Mouse (Mus musculus) heart, embryonic 12.5 days (tissue): ENCODE data around the gene S100a5. TPM values are rescaled to one million over a fixed set of nuclear protein-coding genes. Genes with fewer than 3 reads are reported as not detected.

Source experiments
- ATAC-seq: fragments of 200-750 bp; cut with Nextera tagmentation; 2 replicates; pipeline ENCODE4 v1.8.0; 2017; ENCODE audit warnings: moderate TSS enrichment, moderate library complexity; ENCODE audit not compliant: insufficient number of reproducible peaks, low FRiP score
- H3K27ac ChIP-seq: fragments of 300-500 bp; sonication (generic); 2 replicates; pipeline ENCODE4 v1.5.1; 2016; ENCODE audit warnings: mild to moderate bottlenecking, moderate library complexity; ENCODE audit not compliant: poor library complexity, severe bottlenecking
- H3K27me3 ChIP-seq: fragments of 300-500 bp; sonication (generic); replicated peaks from 2 replicates; pipeline ENCODE4 v1.6.1; 2016; ENCODE audit warnings: mild to moderate bottlenecking, moderate library complexity
- H3K36me3 ChIP-seq: fragments of 300-500 bp; sonication (generic); 2 replicates; pipeline ENCODE4 v1.6.1; 2016; ENCODE audit warnings: mild to moderate bottlenecking, moderate library complexity
- H3K4me1 ChIP-seq: fragments of 300-500 bp; sonication (generic); replicated peaks from 2 replicates; pipeline ENCODE4 v1.6.1; 2016; ENCODE audit warnings: mild to moderate bottlenecking
- H3K4me2 ChIP-seq: fragments of 300-500 bp; sonication (generic); 2 replicates; pipeline ENCODE4 v1.6.1; 2016; ENCODE audit warnings: mild to moderate bottlenecking, moderate library complexity
- H3K4me3 ChIP-seq: fragments of 300-500 bp; sonication (generic); 2 replicates; pipeline ENCODE4 v1.5.1; 2016; ENCODE audit warnings: mild to moderate bottlenecking
- H3K9ac ChIP-seq: fragments of 300-500 bp; sonication (generic); 2 replicates; pipeline ENCODE4 v1.6.1; 2016; ENCODE audit warnings: mild to moderate bottlenecking, moderate library complexity
- H3K9me3 ChIP-seq: fragments of 300-500 bp; sonication (generic); replicated peaks from 2 replicates; pipeline ENCODE4 v1.6.1; 2016; ENCODE audit warnings: mild to moderate bottlenecking, moderate library complexity
- WGBS: fragments of 180-500 bp; shearing (Covaris S2); methylation state at CpG from one replicate; pipeline ENCODE4 v1.1.7; 2016; 5-methylcytosine and 5-hydroxymethylcytosine counted together
- polyA plus RNA-seq: library from polyadenylated mRNA; unstranded; fragments of >200 nt; fragmentation: Nextera tagmentation; extraction: Ambion mirVana; gene quantifications from 2 replicates; pipeline ENCODE4 v1.2.1, GENCODE M21; 2016

S100a5 gene
- polyA plus RNA-seq, 1 experiment from 2014 or later = not detected

DNA sequence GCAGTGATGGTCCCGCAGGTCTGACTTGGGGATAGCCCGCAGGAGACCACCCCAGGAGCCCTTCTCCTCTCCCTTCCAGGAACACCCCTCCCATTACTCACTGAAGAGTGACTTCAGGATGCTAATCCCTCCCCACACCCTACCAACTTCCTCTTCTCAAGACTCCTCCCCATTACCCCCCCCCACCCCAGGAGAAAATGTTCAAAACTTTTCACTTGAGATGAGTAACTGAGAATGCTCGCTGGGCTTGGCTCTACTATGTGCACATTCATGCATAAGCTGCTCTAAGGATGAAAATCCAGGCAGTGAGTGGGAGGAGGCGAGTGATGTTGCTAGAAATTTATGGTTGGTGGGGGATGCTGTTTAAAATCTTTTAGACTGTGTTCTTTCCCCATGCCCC lies 3.7 kb downstream of the S100a5 start:
- Histone ChIP-seq H3K9ac (no peak overlapping the region), H3K4me1 (peaks cover 11% of the 10 kb centered on the region), H3K27me3 (peaks cover 6% of the 10 kb centered on the region; the same call in 1 of the 2 replicates), H3K36me3 (no peaks in the 10 kb centered on the region), H3K27ac (no peak overlapping the region), H3K4me2 (no peak overlapping the region), H3K4me3 (no peak overlapping the region), H3K9me3 (no peaks in the 10 kb centered on the region)
- 55% methylated on average over 4 of the region's 4 CpGs for WGBS
- ATAC-seq = no peak

- Histone ChIP-seq H3K4me1 (peaks cover 11% of the 10 kb centered on the region), H3K9me3 (no peaks in the 10 kb centered on the region), H3K27ac (no peak within 1 kb of the TSS), H3K36me3 (no peaks in the 10 kb centered on the region), H3K9ac (peak within 1 kb of the TSS; percentile 52), H3K4me3 (peak within 1 kb of the TSS; percentile 45), H3K27me3 (peaks cover 6% of the 10 kb centered on the region; the same call in 1 of the 2 replicates), H3K4me2 (peak within 1 kb of the TSS; percentile 88)
- under 1% methylated on average over 23 of the region's 23 CpGs for WGBS
- ATAC-seq = peak; percentile 74
Measured at GRCm38 (mm10) chr3:90612728-90613291, 4.5 kb downstream of the S100a5 start, which contains the start of gene S100a6. TSS of gene S100a6 (plus strand) at chr3:90612882.

DNA sequence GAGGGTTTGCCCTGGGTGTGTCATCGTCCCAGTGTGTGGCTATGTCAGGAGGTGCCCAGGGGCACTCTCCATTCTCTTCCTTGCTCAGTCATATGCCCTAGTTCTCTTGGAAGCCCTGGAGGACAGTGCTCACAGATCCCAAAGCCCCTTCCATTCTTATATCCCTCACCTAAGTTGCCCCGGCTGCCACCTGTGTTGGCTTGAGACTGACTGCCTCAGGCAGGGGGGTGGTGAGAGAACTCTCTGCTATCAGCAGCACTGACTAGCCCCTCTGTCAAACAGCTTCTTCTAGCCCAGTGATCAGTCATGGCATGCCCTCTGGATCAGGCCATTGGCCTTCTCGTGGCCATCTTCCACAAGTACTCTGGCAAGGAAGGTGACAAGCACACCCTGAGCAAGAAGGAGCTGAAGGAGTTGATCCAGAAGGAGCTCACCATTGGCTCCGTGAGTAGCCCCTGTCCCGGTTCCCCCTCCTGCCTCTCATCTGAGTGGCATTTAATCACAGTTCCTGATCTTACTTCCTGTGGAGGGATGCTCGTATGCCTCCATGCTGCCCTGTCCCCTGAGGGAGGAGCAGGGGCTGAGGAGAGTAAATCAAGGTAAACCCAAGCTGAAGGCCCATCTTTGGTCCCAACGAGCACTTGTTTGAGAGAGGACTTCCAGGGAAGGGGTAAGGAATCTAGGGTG lies 5.3 kb downstream of the S100a5 start:
- 47% methylated on average over 7 of the region's 7 CpGs for WGBS
- H3K4me2 ChIP-seq = peak overlapping the region; percentile 88
- H3K9ac ChIP-seq = no peak overlapping the region
- H3K27ac ChIP-seq = no peak overlapping the region
- H3K9me3 ChIP-seq = no peaks in the 10 kb centered on the region
- ATAC-seq = no peak
- H3K27me3 ChIP-seq = peaks cover 6% of the 10 kb centered on the region; the same call in 1 of the 2 replicates
- H3K36me3 ChIP-seq = no peaks in the 10 kb centered on the region
- peaks cover 11% of the 10 kb centered on the region for H3K4me1 ChIP-seq
- peak overlapping the region; percentile 45; the same call in 1 of the 2 replicates for H3K4me3 ChIP-seq

DNA sequence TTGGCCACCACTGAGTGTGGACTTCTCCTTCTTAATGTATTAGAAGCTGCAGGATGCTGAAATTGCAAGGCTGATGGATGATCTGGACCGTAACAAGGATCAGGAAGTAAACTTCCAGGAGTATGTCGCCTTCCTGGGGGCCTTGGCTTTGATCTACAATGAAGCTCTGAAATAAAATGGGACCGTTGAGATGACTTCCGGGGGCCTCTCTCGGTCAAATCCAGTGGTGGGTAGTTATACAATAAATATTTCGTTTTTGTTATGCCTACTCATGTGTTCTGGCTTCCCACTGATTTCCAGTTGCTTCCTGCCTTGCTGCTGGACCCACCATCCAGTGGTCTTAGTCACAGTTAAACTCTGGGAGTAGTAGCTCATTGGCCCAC lies 5.8 kb downstream of the S100a5 start:
- peaks cover 11% of the 10 kb centered on the region for H3K4me1 ChIP-seq
- H3K9ac ChIP-seq = no peak overlapping the region
- no peak overlapping the region for H3K4me3 ChIP-seq
- no peaks in the 10 kb centered on the region for H3K36me3 ChIP-seq
- no peak for ATAC-seq
- no peak overlapping the region for H3K27ac ChIP-seq
- H3K27me3 ChIP-seq = peaks cover 6% of the 10 kb centered on the region; the same call in 1 of the 2 replicates
- no peaks in the 10 kb centered on the region for H3K9me3 ChIP-seq
- no peak overlapping the region for H3K4me2 ChIP-seq
- 79% methylated on average over 6 of the region's 6 CpGs for WGBS

DNA sequence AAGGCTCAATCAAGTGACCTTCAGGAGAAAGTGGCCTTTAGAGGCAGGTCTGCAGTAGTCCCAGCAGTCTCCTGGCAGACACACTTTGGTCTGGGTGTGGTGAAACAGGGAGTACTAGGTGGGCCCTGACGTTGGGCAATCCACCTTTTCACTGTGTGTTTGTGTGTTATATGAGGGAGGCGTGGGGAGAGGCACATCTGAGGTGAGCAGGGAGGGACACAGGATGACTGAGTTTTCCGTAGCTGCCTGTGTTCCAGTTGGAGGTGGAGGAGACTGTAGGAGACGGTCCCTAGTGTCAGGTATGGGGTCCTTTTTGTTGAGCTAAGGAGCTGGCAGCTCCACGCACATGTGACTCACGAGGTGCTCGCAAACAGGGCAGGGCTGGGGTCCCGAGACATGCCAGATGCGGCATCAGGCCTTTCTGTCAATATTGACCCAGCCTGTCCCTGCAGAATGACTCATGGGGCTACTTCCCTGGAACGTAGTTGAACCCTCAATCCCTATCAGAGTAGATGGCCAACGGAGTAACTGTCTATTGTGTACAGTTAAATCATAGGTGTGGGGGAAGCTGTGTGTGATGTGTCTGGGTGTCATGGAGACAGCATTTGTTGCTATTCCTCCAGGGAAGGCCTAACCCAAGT lies 6.4 kb downstream of the S100a5 start:
- H3K4me2 ChIP-seq = no peak overlapping the region
- 72% methylated on average over 11 of the region's 11 CpGs for WGBS
- ATAC-seq = no peak

GRCm38 (mm10) chr3:90615415-90615814 lies 7.1 kb downstream of the S100a5 start:
- Histone ChIP-seq H3K4me2 (0 out of 2 replicates have a peak overlapping the region, but pooled peaks have one; percentile 19), H3K27ac (no peak overlapping the region)
- 9% methylated on average over 7 of the region's 7 CpGs for WGBS

More for the DNA sequence above, 6.4 kb downstream of the S100a5 start:
- H3K36me3 ChIP-seq = no peaks in the 10 kb centered on the region
- H3K27ac ChIP-seq = no peak overlapping the region
- H3K27me3 ChIP-seq = peaks cover 6% of the 10 kb centered on the region; the same call in 1 of the 2 replicates
- H3K4me3 ChIP-seq = no peak overlapping the region
- H3K9me3 ChIP-seq = no peaks in the 10 kb centered on the region
- H3K9ac ChIP-seq = no peak overlapping the region
- H3K4me1 ChIP-seq = peaks cover 11% of the 10 kb centered on the region

DNA sequence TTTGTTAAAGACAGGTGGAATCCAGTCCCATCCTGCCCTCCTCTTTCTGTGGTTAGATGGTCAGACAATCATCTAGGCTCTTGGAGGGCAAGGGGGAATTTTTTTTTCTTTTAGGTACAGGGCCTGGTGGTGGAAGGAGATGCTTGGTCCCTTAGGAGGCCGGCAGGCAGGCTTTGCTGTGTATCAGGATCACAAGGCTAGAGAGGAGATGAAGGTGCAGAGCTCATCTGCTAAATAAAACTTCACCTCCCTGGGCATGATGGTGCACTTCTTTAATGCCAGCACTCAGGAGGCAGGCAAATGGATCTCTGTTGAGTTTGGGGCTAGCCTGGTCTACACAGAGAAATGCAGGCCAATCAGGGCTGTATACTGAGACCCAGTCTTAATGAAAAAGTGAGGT lies 7.6 kb downstream of the S100a5 start:
- no peak overlapping the region for H3K27ac ChIP-seq
- no peak overlapping the region for H3K9ac ChIP-seq
- no peak overlapping the region for H3K4me3 ChIP-seq
- peaks cover 11% of the 10 kb centered on the region for H3K4me1 ChIP-seq
- no peak overlapping the region for H3K4me2 ChIP-seq
- H3K36me3 ChIP-seq = no peaks in the 10 kb centered on the region
- H3K9me3 ChIP-seq = no peaks in the 10 kb centered on the region
- ATAC-seq = no peak
- H3K27me3 ChIP-seq = peaks cover 6% of the 10 kb centered on the region; the same call in 1 of the 2 replicates
- 75% methylated on average over 1 of the region's 1 CpGs for WGBS

More at GRCm38 (mm10) chr3:90615415-90615814, 7.1 kb downstream of the S100a5 start:
- Histone ChIP-seq H3K36me3 (no peaks in the 10 kb centered on the region), H3K9ac (no peak overlapping the region), H3K9me3 (no peaks in the 10 kb centered on the region), H3K27me3 (peaks cover 6% of the 10 kb centered on the region; the same call in 1 of the 2 replicates), H3K4me3 (no peak overlapping the region), H3K4me1 (peaks cover 11% of the 10 kb centered on the region)
- 0 out of 2 replicates have a peak, but pooled peaks have one; percentile 5 for ATAC-seq

GRCm38 (mm10) chr3:90617586-90617985 lies 9.3 kb downstream of the S100a5 start:
- no peak overlapping the region for H3K27ac ChIP-seq
- 10% methylated on average over 1 of the region's 1 CpGs for WGBS
- H3K9ac ChIP-seq = no peak overlapping the region
- peaks cover 6% of the 10 kb centered on the region; the same call in 1 of the 2 replicates for H3K27me3 ChIP-seq
- no peak for ATAC-seq
- H3K4me2 ChIP-seq = no peak overlapping the region
- H3K4me1 ChIP-seq = peaks cover 11% of the 10 kb centered on the region
- no peak overlapping the region for H3K4me3 ChIP-seq
- H3K9me3 ChIP-seq = no peaks in the 10 kb centered on the region
- H3K36me3 ChIP-seq = no peaks in the 10 kb centered on the region

- H3K27ac ChIP-seq = no peak overlapping the region
- no peaks in the 10 kb centered on the region for H3K27me3 ChIP-seq
- no peaks in the 10 kb centered on the region for H3K36me3 ChIP-seq
- no peaks in the 10 kb centered on the region for H3K9me3 ChIP-seq
- no peak overlapping the region for H3K4me3 ChIP-seq
- ATAC-seq = no peak
- H3K4me2 ChIP-seq = no peak overlapping the region
- WGBS = 39% methylated on average over 7 of the region's 7 CpGs
- no peak overlapping the region for H3K9ac ChIP-seq
- H3K4me1 ChIP-seq = peaks cover 13% of the 10 kb centered on the region
Measured at GRCm38 (mm10) chr3:90621552-90621951, 13.2 kb downstream of the S100a5 start.

DNA sequence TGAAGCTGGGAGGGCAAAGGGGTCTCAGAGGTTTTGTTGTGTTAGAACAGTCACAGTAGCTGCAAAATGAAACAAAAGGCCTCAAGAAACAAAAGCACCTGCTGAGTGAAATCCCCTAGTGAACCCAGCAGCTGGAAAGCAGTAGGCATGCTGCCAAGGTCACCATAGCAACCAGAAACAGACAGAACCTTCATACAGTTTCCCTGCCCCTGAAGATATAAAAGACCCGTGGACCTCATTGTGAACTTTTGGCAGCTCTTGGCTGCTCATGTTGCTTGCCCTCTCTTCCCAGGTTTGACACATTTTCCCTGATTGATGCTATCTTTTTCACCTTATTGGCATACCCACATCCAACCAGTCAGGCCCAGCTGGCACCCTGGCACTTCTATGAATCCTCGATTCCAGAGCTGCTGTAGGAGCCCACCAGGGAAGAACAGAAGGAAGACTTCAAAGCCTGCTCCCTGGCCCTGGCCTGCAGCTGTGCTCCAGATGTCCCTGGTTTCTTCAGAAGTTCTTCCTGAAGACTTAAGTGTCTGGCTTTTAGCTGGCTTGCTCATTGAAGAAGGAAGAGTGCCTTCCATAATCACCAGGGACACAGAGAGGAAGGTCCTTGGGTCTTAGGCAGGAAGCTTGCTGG lies 15.2 kb downstream of the S100a5 start:
- H3K4me1 ChIP-seq = peaks cover 13% of the 10 kb centered on the region
- no peak overlapping the region for H3K27ac ChIP-seq
- H3K9me3 ChIP-seq = no peaks in the 10 kb centered on the region
- H3K4me2 ChIP-seq = no peak overlapping the region
- peak; percentile 63; the same call in 1 of the 2 replicates for ATAC-seq
- no peak overlapping the region for H3K9ac ChIP-seq
- no peaks in the 10 kb centered on the region for H3K27me3 ChIP-seq
- no peak overlapping the region for H3K4me3 ChIP-seq
- H3K36me3 ChIP-seq = no peaks in the 10 kb centered on the region
- WGBS = 27% methylated on average over 2 of the region's 2 CpGs

DNA sequence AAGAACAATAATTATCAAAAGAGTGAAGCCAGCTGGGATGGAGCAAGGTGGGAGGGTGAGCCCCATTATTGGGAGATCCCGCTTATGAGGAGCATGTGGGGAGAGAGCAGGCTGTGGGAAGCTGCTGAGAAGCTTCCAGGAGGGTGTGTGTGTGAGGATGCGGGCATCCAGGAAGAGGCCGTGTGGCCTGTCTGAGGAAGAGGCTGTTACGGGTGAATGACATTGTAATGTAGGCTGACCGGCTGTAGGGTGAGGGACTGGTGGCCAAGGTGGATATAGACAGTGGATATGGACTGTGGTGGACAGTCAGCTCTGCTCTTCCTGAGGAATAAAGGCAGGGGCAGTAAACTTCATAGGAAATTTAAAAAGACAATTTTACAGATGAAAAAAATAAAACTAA lies 17.2 kb downstream of the S100a5 start:
- no peaks in the 10 kb centered on the region for H3K27me3 ChIP-seq
- peaks cover 13% of the 10 kb centered on the region for H3K4me1 ChIP-seq
- no peak overlapping the region for H3K27ac ChIP-seq
- no peak overlapping the region for H3K4me2 ChIP-seq
- no peak overlapping the region for H3K4me3 ChIP-seq
- WGBS = 72% methylated on average over 5 of the region's 5 CpGs
- H3K36me3 ChIP-seq = no peaks in the 10 kb centered on the region
- no peaks in the 10 kb centered on the region for H3K9me3 ChIP-seq
- no peak for ATAC-seq
- no peak overlapping the region for H3K9ac ChIP-seq
